Mouse (Mus musculus) hindbrain, embryonic 10.5 days (tissue): ENCODE measurements at regions not wholly inside any gene's neighbourhood (a gene's known extent, or its start where the extent isn't known, plus 50 kb on each side); places are given as distances from the start of the nearest gene placed in this dataset.
"Not testable (repeated sequence)": the region's sequence is repeated elsewhere in the genome, so short reads cannot be mapped to it uniquely, and the experiment has no call there.

Source experiments
- DNase-seq: peaks from one replicate; pipeline ENCODE4 v3.0.0-alpha.2; 2017; ENCODE audit warnings: low spot score
- H3K27ac ChIP-seq: fragments of 300-500 bp; sonication (generic); 2 replicates; pipeline ENCODE4 v1.5.1; 2016; ENCODE audit warnings: mild to moderate bottlenecking, moderate library complexity
- H3K27me3 ChIP-seq: fragments of 300-500 bp; sonication (generic); 2 replicates; pipeline ENCODE4 v1.6.1; 2016; ENCODE audit warnings: mild to moderate bottlenecking; ENCODE audit not compliant: poor library complexity, insufficient read depth, severe bottlenecking
- H3K36me3 ChIP-seq: fragments of 300-500 bp; sonication (generic); 2 replicates; pipeline ENCODE4 v1.6.1; 2016; ENCODE audit warnings: mild to moderate bottlenecking, moderate library complexity
- H3K4me1 ChIP-seq: fragments of 300-500 bp; sonication (generic); replicated peaks from 2 replicates; pipeline ENCODE4 v1.6.1; 2016; ENCODE audit warnings: mild to moderate bottlenecking
- H3K4me3 ChIP-seq: fragments of 300-500 bp; sonication (generic); 2 replicates; pipeline ENCODE4 v1.5.1; 2016; ENCODE audit warnings: mild to moderate bottlenecking, moderate library complexity
- H3K9me3 ChIP-seq: fragments of 300-500 bp; sonication (generic); 2 replicates; pipeline ENCODE4 v1.6.1; 2016; ENCODE audit warnings: mild to moderate bottlenecking, moderate library complexity
- WGBS: fragments of 180-500 bp; shearing (Covaris S2); methylation state at CpG from one replicate; pipeline ENCODE4 v1.1.7; 2016; 5-methylcytosine and 5-hydroxymethylcytosine counted together

DNA sequence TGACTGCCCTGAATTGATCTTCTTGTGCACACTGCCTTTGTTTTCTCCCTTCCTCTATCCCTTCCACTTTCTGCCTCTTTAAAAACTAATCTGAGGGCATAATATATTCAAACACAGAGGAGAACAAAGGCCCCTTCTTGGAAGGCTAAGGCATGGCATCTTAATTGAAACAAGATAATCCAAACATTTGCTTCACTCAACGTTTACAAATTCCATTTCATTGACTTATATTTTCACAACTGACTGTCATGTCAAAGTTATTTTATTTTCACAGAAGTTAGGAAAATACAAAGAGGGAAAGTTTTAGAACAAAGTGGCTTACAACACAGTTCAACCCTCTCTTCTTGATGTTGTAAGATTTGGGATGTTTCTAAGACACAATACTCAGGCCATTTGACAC, 251.9 kb downstream of the Lpin1 start:
- Histone ChIP-seq H3K27ac (no peak overlapping the region), H3K27me3 (no peaks in the 10 kb centered on the region), H3K36me3 (no peaks in the 10 kb centered on the region), H3K9me3 (peaks cover 12% of the 10 kb centered on the region), H3K4me1 (no peaks in the 10 kb centered on the region), H3K4me3 (no peak overlapping the region)
- 38% methylated on average over 1 of the region's 1 CpGs for WGBS
- DNase-seq: no peak

DNA sequence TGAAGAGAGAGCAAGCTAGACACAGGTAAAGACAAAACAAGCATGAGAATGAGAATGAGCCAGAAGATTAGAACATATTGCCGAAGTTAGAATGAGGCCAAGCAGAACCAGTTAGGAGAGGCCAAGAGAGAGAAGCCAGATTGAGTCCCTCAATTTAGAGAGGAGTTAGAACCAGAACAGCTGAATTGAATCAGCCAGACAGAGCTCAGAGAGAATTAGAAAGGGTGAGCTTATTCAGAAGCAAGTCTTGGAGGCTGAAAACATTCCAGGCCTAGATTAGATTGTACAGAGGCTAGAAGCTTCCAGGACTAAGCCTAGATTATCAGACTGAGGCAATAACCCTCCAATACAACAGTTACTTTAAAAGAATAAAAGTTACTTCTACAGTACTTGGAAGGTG, 256.1 kb downstream of the Lpin1 start:
- no peak overlapping the region for H3K27ac ChIP-seq
- H3K4me3 ChIP-seq: no peak overlapping the region
- H3K9me3 ChIP-seq: no peaks in the 10 kb centered on the region
- DNase-seq: no peak
- H3K4me1 ChIP-seq: no peaks in the 10 kb centered on the region
- 89% methylated on average over 1 of the region's 1 CpGs for WGBS
- no peaks in the 10 kb centered on the region for H3K27me3 ChIP-seq
- no peaks in the 10 kb centered on the region for H3K36me3 ChIP-seq

DNA sequence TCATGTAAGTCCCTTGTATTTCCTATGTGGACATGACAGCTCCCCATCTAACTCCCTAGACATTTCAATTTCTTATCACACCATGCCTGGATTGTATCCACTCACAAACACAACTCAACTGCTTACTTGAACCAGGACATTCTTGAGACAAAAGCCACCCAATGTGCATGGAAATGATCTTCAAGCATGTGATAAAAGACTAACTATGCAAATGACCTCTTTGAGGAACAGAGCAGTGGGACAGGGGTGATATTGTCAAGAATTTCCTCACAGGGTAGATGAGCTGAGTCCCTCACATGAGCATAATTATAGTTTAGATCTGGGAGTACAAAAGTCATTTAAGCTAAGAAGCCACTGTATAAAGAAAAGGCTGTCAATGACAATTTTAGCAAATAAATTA, 259.0 kb downstream of the Lpin1 start:
- Histone ChIP-seq H3K27ac (no peak overlapping the region), H3K9me3 (no peaks in the 10 kb centered on the region), H3K27me3 (no peaks in the 10 kb centered on the region), H3K36me3 (no peaks in the 10 kb centered on the region), H3K4me1 (no peaks in the 10 kb centered on the region), H3K4me3 (no peak overlapping the region)
- DNase-seq: no peak

DNA sequence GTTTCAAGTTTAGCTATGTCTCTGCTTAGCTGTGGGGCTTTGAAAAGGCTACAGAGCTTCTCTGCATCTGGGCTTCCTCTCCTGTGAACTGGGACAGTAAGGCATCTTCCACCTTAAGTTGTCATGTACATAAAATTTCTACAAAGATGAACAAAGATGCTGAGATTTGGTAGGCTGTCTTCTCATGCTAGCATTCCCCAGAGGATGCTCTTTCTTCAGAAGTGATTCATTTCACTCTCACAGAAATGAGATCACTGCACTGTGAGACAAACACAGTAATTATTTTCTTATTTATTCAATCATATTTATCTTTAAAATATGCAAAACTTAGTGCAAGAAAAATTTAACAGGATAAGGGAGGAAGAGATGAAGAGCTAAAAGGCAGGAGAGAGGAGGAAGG, 261.5 kb downstream of the Lpin1 start:
- no peak overlapping the region for H3K4me3 ChIP-seq
- H3K27ac ChIP-seq: no peak overlapping the region
- no peaks in the 10 kb centered on the region for H3K27me3 ChIP-seq
- no peaks in the 10 kb centered on the region for H3K9me3 ChIP-seq
- no peaks in the 10 kb centered on the region for H3K36me3 ChIP-seq
- no peak for DNase-seq
- no peaks in the 10 kb centered on the region for H3K4me1 ChIP-seq

GRCm38 (mm10) chr12:16344021-16344420, 266.7 kb downstream of the Lpin1 start:
- no peaks in the 10 kb centered on the region for H3K27me3 ChIP-seq
- 88% methylated on average over 3 of the region's 3 CpGs for WGBS
- DNase-seq: no peak
- H3K4me3 ChIP-seq: no peak overlapping the region
- no peak overlapping the region for H3K27ac ChIP-seq
- no peaks in the 10 kb centered on the region for H3K9me3 ChIP-seq
- H3K4me1 ChIP-seq: no peaks in the 10 kb centered on the region
- H3K36me3 ChIP-seq: no peaks in the 10 kb centered on the region

- 55% methylated on average over 2 of the region's 2 CpGs for WGBS
- not testable (repeated sequence) for H3K27me3 ChIP-seq, H3K27ac ChIP-seq, H3K4me1 ChIP-seq, H3K4me3 ChIP-seq, H3K36me3 ChIP-seq, DNase-seq, H3K9me3 ChIP-seq
Measured at GRCm38 (mm10) chr12:16342030-16342429, 268.7 kb downstream of the Lpin1 start.

DNA sequence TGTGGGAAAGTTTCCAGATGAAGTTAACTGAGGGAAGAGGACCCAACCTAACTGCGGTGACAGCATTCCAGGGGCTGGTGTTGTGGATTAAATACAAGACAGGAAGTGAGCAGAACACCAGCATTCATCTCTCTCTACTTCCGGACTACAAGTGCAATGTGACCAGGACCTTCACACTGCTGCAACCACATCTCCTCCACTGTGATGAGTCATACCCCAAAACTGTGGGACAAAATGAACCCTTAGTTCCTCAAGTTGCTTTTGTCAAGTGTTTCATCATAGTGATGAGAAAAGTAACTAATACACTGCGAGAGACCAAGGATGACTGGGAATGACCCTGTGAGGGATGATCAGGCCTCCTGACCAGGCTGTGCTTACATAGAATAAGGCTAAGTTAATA, 279.3 kb downstream of the Lpin1 start:
- no peaks in the 10 kb centered on the region for H3K36me3 ChIP-seq
- H3K9me3 ChIP-seq: no peaks in the 10 kb centered on the region
- no peak overlapping the region for H3K4me3 ChIP-seq
- DNase-seq: no peak
- H3K4me1 ChIP-seq: no peaks in the 10 kb centered on the region
- H3K27ac ChIP-seq: no peak overlapping the region
- no peaks in the 10 kb centered on the region for H3K27me3 ChIP-seq
- WGBS: 94% methylated on average over 3 of the region's 3 CpGs

GRCm38 (mm10) chr12:16329129-16329528, 281.6 kb downstream of the Lpin1 start:
- H3K9me3 ChIP-seq: no peaks in the 10 kb centered on the region
- no peak overlapping the region for H3K27ac ChIP-seq
- H3K27me3 ChIP-seq: no peaks in the 10 kb centered on the region
- no peak for DNase-seq
- H3K4me3 ChIP-seq: no peak overlapping the region
- no peaks in the 10 kb centered on the region for H3K4me1 ChIP-seq
- WGBS: 68% methylated on average over 2 of the region's 2 CpGs
- H3K36me3 ChIP-seq: no peaks in the 10 kb centered on the region

DNA sequence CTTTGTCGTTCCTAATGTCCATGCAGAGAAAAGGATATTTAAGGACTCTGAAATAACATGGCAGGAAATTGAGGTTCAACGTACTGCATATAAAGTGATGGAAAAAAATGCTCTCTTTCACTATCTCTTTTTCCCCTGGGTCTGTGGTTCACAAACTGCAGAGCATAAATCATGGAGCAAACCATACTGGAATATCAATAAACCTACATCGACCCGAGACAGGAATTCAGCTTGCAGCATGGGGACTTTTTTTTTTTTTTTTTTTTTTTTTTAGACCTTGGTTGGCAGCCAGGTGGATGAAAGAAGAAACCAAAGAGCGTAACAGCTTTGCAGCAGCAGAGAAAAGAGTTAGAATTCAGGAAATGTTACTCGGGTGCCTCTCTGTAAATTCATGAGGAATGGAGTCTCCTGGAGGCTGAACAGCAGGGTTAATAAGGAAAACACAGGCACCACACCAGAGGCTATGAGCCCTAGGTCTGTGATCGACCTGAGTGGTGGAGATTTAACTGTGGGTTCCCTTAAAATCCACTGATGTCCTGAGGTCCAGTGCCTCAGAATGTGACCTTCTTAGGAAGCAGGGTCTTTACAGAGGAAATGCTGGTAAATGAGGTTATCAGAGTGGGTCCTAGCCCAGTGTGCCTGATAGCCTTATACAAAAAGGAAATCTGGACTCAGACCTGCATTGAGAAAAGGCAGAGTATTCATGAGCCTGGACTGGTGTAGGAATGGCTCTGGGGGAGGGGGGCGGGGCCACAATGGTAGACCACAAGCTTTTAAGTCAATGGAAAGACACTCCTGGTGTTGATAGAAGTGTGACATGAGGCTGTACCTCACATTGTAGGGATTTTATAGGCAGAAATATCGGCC, 290.0 kb downstream of the Lpin1 start:
- DNase-seq: no peak
- 76% methylated on average over 9 of the region's 9 CpGs for WGBS
- no peaks in the 10 kb centered on the region for H3K9me3 ChIP-seq
- no peak overlapping the region for H3K27ac ChIP-seq
- H3K27me3 ChIP-seq: no peaks in the 10 kb centered on the region
- H3K4me1 ChIP-seq: no peaks in the 10 kb centered on the region
- no peaks in the 10 kb centered on the region for H3K36me3 ChIP-seq
- no peak overlapping the region for H3K4me3 ChIP-seq

DNA sequence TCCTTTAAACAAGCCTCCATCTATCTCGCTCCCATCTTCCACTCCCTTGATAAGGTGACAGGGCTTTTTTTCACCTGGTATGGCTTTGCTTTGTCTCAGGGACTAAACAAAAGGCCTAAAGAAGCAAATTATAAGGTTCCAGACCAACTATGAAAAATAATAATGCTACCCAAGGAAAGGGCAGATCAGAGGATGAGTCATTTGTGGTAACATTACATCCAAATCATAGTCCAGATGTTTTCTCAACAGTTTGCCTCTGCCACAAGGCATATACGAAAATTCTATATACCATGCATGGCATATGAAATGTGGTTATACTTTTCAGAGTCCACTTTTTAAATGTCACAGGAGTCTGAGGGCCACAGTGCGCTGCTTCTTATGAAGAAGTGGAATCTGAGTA, 302.7 kb downstream of the Lpin1 start:
- WGBS: 92% methylated on average over 3 of the region's 3 CpGs

DNA sequence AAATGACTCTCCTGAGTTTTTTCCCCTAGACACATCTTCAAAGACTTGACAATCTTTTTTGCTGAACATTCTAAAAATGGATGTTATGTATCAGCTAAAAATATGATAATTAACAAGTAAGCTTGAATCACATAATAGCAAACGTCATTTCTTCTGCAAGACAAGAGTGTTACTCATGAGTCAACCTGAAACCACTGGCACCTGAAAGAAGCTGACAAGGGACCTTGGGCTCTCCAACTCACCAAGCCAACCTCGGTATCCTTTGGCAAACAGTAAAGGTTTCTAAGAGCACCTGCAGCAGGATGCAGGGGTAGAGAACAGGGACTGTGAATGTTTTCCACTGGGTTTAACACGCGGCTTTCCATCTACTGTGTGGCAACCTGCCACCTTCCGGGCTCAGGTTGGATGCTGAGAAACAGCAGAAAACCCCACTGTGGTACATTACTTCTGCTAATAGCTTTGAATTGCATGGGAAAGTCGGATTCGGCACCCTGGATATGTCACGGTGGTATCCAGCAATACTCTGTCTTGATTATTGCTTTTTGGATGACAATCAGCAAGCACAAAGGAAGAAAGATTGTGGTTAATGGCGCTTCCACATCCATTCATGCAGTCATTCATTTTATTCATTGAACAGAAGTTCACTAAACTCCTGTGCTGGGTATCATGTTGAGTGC, 305.9 kb downstream of the Lpin1 start:
- WGBS: 85% methylated on average over 9 of the region's 9 CpGs
- Histone ChIP-seq H3K27ac (no peak overlapping the region), H3K27me3 (no peaks in the 10 kb centered on the region), H3K36me3 (no peaks in the 10 kb centered on the region), H3K9me3 (no peaks in the 10 kb centered on the region), H3K4me1 (no peaks in the 10 kb centered on the region), H3K4me3 (no peak overlapping the region)
- no peak for DNase-seq

More for the DNA sequence above, 302.7 kb downstream of the Lpin1 start:
- DNase-seq: no peak
- no peaks in the 10 kb centered on the region for H3K36me3 ChIP-seq
- H3K27ac ChIP-seq: no peak overlapping the region
- no peaks in the 10 kb centered on the region for H3K4me1 ChIP-seq
- H3K27me3 ChIP-seq: no peaks in the 10 kb centered on the region
- H3K4me3 ChIP-seq: no peak overlapping the region
- H3K9me3 ChIP-seq: no peaks in the 10 kb centered on the region

- Histone ChIP-seq H3K27me3 (no peaks in the 10 kb centered on the region), H3K4me1 (no peaks in the 10 kb centered on the region), H3K9me3 (no peaks in the 10 kb centered on the region), H3K36me3 (no peaks in the 10 kb centered on the region), H3K27ac (no peak overlapping the region), H3K4me3 (no peak overlapping the region)
- DNase-seq: no peak
- WGBS: 85% methylated on average over 5 of the region's 5 CpGs
Measured at GRCm38 (mm10) chr12:16285061-16285460, 325.7 kb downstream of the Lpin1 start.

DNA sequence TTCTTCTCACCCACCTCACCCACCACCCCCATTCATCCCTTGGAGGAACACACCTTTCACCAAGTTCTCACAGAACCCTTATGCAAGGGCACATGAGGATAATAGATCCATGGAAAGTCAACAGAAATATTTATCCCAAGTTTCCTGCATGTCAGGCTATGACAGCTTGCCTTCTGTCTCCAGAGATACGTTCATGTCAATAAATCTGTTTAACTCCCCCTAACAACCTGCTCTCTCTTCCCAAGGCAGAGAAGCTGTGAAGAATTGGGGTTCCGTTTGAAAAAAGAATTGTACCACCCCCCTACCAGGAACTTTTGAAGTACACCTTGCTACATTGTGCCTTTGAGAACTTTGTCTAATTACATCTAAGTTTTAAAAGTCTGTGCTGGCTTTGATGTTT, 331.6 kb downstream of the Lpin1 start:
- no peak for DNase-seq
- Histone ChIP-seq H3K4me1 (peaks cover 26% of the 10 kb centered on the region), H3K36me3 (no peaks in the 10 kb centered on the region), H3K27ac (no peak overlapping the region), H3K27me3 (no peaks in the 10 kb centered on the region), H3K4me3 (no peak overlapping the region), H3K9me3 (no peaks in the 10 kb centered on the region)
- 81% methylated on average over 2 of the region's 2 CpGs for WGBS
